Mouse (Mus musculus) spleen, postnatal 14 days (tissue): ENCODE results near the gene Asap3.

ENCODE experiments used
- DNase-seq, 2 experiments: peaks; one replicate each; pipeline ENCODE4 v3.0.0; 2021 to 2022; ENCODE audit warnings: low spot score in 2 of 2

Gene Asap3

GRCm38 (mm10) chr4:136291692-136292091, 85.5 kb downstream of the Asap3 start:
- DNase-seq = no peak
